Mouse (Mus musculus) limb, embryonic 11.5 days (tissue): Measurements from ENCODE around the gene Pik3c2g. TPM values are rescaled to one million over a fixed set of nuclear protein-coding genes. Genes with fewer than 3 reads are reported as not detected.

ENCODE experiments used
- ATAC-seq: fragments of 200-750 bp; cut with Nextera tagmentation; 2 replicates; pipeline ENCODE4 v1.8.0; 2017; ENCODE audit warnings: low read depth; ENCODE audit not compliant: insufficient number of reproducible peaks, low FRiP score, low TSS enrichment
- DNase-seq: peaks from one replicate; pipeline ENCODE4 v3.0.0-alpha.2; 2015; ENCODE audit warnings: low spot score
- H3K27ac ChIP-seq: fragments of 300-500 bp; sonication (generic); replicated peaks from 2 replicates; pipeline ENCODE4 v1.5.1; 2014; ENCODE audit warnings: low read depth, mild to moderate bottlenecking, low read length
- H3K27me3 ChIP-seq: fragments of 300-500 bp; sonication (generic); 2 replicates; pipeline ENCODE4 v1.6.1; 2014; ENCODE audit warnings: mild to moderate bottlenecking, low read length, mixed read lengths; ENCODE audit not compliant: control insufficient read depth, insufficient read depth
- H3K36me3 ChIP-seq: fragments of 300-500 bp; sonication (generic); 2 replicates; pipeline ENCODE4 v1.6.1; 2014; ENCODE audit warnings: mild to moderate bottlenecking, low read length, moderate library complexity, mixed read lengths; ENCODE audit not compliant: control insufficient read depth, insufficient read depth
- H3K4me1 ChIP-seq: fragments of 300-500 bp; sonication (generic); 2 replicates; pipeline ENCODE4 v1.6.1; 2014; ENCODE audit warnings: low read length, mixed read lengths; ENCODE audit not compliant: control insufficient read depth, insufficient read depth
- H3K4me2 ChIP-seq: fragments of 300-500 bp; sonication (generic); 2 replicates; pipeline ENCODE4 v1.6.1; 2014; ENCODE audit warnings: low read depth, mild to moderate bottlenecking, moderate library complexity; ENCODE audit not compliant: severe bottlenecking
- H3K4me3 ChIP-seq: fragments of 300-500 bp; sonication (generic); 2 replicates; pipeline ENCODE4 v1.5.1; 2014; ENCODE audit warnings: low read depth, low read length
- H3K9ac ChIP-seq: fragments of 300-500 bp; sonication (generic); 2 replicates; pipeline ENCODE4 v1.6.1; 2014; ENCODE audit warnings: mild to moderate bottlenecking, low read length
- H3K9me3 ChIP-seq: fragments of 300-500 bp; sonication (generic); 2 replicates; pipeline ENCODE4 v1.6.1; 2016; ENCODE audit warnings: low read length; ENCODE audit not compliant: control insufficient read depth
- WGBS: fragments of 180-500 bp; shearing (Covaris S2); extraction: QIAGEN DNeasy Blood & Tissue Kit; methylation state at CpG from one replicate; pipeline ENCODE4 v1.1.7; 2014; 5-methylcytosine and 5-hydroxymethylcytosine counted together
- polyA plus RNA-seq: library from polyadenylated mRNA; unstranded; fragments of >200 nt; fragmentation: Nextera tagmentation; extraction: Ambion mirVana; gene quantifications from 2 replicates; pipeline ENCODE4 v1.2.1, GENCODE M21; 2014

Gene Pik3c2g
- polyA plus RNA-seq, 1 experiment from 2014 or later = 0.44 TPM

DNA sequence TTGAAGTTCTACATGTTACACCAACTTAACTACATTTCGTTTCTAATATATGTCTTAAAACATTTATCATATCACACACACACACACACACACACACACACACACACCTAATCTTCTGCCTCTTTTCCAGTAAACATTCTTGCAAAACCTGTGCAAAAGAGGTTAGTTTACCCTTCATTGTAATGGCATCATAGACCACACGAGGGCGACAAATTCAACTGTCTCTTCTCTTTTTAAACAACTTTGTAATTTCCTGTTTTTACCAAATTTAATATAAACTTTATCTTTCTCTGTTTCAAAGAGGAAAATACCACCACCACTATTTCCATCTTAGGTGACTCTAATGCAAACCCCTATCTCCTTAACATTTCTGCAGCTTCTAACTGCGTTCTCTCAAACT is 68.4 kb downstream of the Pik3c2g start:
- no peaks in the 10 kb centered on the region for H3K27me3 ChIP-seq
- H3K9me3 ChIP-seq = no peaks in the 10 kb centered on the region
- H3K36me3 ChIP-seq = no peaks in the 10 kb centered on the region
- no peak overlapping the region for H3K4me3 ChIP-seq
- WGBS = 31% methylated on average over 4 of the region's 4 CpGs
- DNase-seq (peak; percentile 52), ATAC-seq (no peak)
- no peaks in the 10 kb centered on the region for H3K4me1 ChIP-seq
- H3K27ac ChIP-seq = no peak overlapping the region
- no peak overlapping the region for H3K4me2 ChIP-seq
- H3K9ac ChIP-seq = no peak overlapping the region

GRCm38 (mm10) chr6:139662462-139662861 is 75.4 kb downstream of the Pik3c2g start:
- DNase-seq (no peak), ATAC-seq (0 out of 2 replicates have a peak, but pooled peaks have one; percentile 21)
- no peak overlapping the region for H3K27ac ChIP-seq
- H3K4me2 ChIP-seq = no peak overlapping the region
- no peaks in the 10 kb centered on the region for H3K27me3 ChIP-seq
- WGBS = 47% methylated on average over 1 of the region's 1 CpGs
- H3K4me1 ChIP-seq = no peaks in the 10 kb centered on the region
- no peaks in the 10 kb centered on the region for H3K9me3 ChIP-seq
- no peaks in the 10 kb centered on the region for H3K36me3 ChIP-seq
- H3K9ac ChIP-seq = no peak overlapping the region
- H3K4me3 ChIP-seq = no peak overlapping the region

DNA sequence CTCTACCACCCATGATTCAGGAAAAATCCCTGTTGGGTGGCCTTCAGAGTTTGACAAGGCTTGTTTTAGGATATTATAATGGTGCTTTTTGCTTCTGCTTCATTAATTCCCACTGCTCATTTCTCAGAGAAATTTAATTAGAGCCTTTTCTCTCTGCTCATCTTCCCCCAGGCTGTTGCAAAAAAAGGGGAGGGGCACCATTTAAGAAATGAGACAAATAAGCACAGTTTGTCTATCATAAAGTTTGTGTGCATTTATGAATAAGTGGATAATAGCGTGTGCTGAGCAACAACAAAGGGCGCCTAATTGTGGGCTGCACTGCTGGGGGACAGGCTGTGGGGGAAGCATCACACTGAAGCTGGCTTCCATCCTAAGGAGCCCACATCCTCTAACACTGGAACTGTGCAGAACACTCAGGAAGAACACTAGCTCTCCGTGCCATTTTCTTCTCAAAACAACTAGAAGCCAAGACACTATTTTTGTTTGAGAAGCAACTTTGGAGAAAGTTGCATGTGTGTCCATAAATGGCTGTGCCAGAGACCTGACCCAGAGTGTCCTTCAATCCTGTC is 131.5 kb downstream of the Pik3c2g start:
- H3K27ac ChIP-seq = no peak overlapping the region
- DNase-seq (no peak), ATAC-seq (no peak)
- no peaks in the 10 kb centered on the region for H3K9me3 ChIP-seq
- H3K36me3 ChIP-seq = no peaks in the 10 kb centered on the region
- H3K4me1 ChIP-seq = no peaks in the 10 kb centered on the region
- H3K27me3 ChIP-seq = no peaks in the 10 kb centered on the region
- H3K4me2 ChIP-seq = no peak overlapping the region
- 85% methylated on average over 3 of the region's 3 CpGs for whole genome bisulfite sequencing
- H3K4me3 ChIP-seq = no peak overlapping the region
- H3K9ac ChIP-seq = no peak overlapping the region

GRCm38 (mm10) chr6:139719639-139720221 is 132.7 kb downstream of the Pik3c2g start:
- no peak for ATAC-seq
- H3K36me3 ChIP-seq = no peaks in the 10 kb centered on the region
- H3K4me2 ChIP-seq = no peak overlapping the region
- no peaks in the 10 kb centered on the region for H3K4me1 ChIP-seq
- no peak overlapping the region for H3K9ac ChIP-seq
- H3K9me3 ChIP-seq = no peaks in the 10 kb centered on the region
- no peak overlapping the region for H3K4me3 ChIP-seq
- H3K27me3 ChIP-seq = no peaks in the 10 kb centered on the region
- WGBS = 83% methylated on average over 13 of the region's 13 CpGs
- no peak for DNase-seq
- no peak overlapping the region for H3K27ac ChIP-seq

DNA sequence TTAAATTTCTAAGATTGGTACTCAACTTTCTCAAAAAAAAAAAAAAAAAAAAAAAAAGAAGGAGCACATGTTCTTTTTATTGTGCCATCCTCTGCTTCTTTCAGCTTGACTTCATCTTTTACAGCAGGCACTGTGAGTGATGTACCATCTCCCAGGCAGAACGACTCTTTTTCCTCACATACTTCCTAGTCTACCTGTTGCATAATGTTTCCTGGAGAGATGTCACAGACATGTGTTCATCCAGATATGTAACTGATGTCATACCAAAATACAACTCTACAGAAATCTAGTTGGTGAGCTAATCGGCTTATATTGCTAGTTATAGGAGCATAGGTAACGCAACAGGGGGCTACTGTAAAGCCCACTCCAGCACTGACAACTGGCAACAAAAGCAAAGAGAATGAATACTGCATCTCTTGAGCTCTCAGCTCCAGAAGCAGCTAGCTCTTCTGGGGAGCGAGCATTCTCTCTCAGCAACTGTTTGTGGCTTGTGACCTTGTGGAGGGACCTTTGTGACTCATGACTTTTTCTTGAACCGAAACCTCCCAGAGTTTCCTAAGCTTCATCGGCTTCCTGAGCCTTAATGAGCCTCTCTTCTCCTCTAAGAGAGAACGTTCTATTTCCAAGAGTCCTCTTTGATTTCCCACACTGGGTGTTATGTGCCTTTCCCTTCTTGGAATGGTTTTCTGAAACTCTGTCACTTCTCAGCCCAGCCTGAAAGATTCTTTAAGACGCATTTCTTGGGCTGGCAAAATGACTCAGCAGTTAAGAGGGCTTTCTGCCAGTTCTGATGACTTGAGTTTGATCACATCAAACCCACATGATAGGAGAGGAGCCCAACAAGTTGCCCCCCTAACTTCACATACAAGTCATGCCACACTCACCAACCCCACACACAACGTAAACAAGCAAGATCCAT is 148.9 kb downstream of the Pik3c2g start:
- ATAC-seq (no peak), DNase-seq (no peak)
- Histone ChIP-seq H3K4me2 (no peak overlapping the region), H3K27ac (no peak overlapping the region), H3K9me3 (no peaks in the 10 kb centered on the region), H3K4me1 (no peaks in the 10 kb centered on the region), H3K36me3 (no peaks in the 10 kb centered on the region), H3K27me3 (no peaks in the 10 kb centered on the region), H3K4me3 (no peak overlapping the region), H3K9ac (no peak overlapping the region)
- WGBS = 91% methylated on average over 9 of the region's 9 CpGs

- ATAC-seq (no peak), DNase-seq (no peak)
- no peak overlapping the region for H3K4me3 ChIP-seq
- no peak overlapping the region for H3K27ac ChIP-seq
- H3K4me1 ChIP-seq = no peaks in the 10 kb centered on the region
- no peaks in the 10 kb centered on the region for H3K27me3 ChIP-seq
- no peak overlapping the region for H3K4me2 ChIP-seq
- H3K9ac ChIP-seq = no peak overlapping the region
- no peaks in the 10 kb centered on the region for H3K9me3 ChIP-seq
- H3K36me3 ChIP-seq = no peaks in the 10 kb centered on the region
- WGBS = 80% methylated on average over 5 of the region's 5 CpGs
Observed at GRCm38 (mm10) chr6:139738350-139738749, 151.3 kb downstream of the Pik3c2g start.

GRCm38 (mm10) chr6:139742693-139743432 is 155.8 kb downstream of the Pik3c2g start:
- H3K4me1 ChIP-seq = no peaks in the 10 kb centered on the region
- 85% methylated on average over 12 of the region's 12 CpGs for WGBS
- ATAC-seq = no peak

DNA sequence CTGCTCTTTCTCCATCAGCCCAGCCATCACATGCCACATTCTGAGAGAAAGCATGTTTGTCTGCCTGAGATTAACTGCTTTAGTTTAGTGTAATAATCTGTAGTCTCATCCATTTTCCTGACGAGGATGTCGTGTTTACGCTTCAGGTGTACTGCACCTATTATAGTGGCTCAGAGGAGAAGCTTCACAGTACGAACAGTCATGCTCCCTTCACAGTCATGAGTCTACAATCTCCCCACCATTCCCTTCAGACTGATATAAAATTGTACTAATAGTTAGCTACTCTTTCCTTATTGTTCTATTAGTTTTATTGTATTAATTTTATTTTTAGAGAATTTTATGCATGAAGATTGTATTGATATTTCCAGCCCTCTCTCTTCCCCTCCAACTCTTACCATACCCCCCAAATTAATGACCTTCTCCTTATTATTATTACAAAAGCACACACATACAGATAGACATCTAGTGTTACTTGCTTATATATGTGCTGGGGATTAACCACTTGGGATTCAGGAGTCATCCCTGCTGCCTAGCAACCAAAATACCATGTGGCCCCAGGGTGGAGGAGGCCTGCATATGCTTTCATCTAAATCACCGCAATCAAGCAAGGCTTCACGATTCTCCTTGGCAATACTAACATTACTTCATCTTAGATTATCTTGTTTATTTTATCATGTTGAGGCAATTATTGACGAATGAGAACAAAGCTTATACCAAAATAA is 159.9 kb downstream of the Pik3c2g start:
- Histone ChIP-seq H3K9me3 (no peaks in the 10 kb centered on the region), H3K36me3 (no peaks in the 10 kb centered on the region), H3K27me3 (no peaks in the 10 kb centered on the region), H3K27ac (no peak overlapping the region), H3K9ac (no peak overlapping the region), H3K4me1 (no peaks in the 10 kb centered on the region), H3K4me2 (no peak overlapping the region), H3K4me3 (no peak overlapping the region)
- ATAC-seq = no peak
- 91% methylated on average over 7 of the region's 7 CpGs for WGBS
- no peak for DNase-seq

More at GRCm38 (mm10) chr6:139742693-139743432, 155.8 kb downstream of the Pik3c2g start:
- Histone ChIP-seq H3K36me3 (no peaks in the 10 kb centered on the region), H3K9ac (no peak overlapping the region), H3K27ac (no peak overlapping the region), H3K4me3 (no peak overlapping the region), H3K9me3 (no peaks in the 10 kb centered on the region), H3K27me3 (no peaks in the 10 kb centered on the region), H3K4me2 (no peak overlapping the region)
- DNase-seq = no peak
